Mouse (Mus musculus) CH12.LX (cell line): ENCODE results near the gene Spaar.

Experiments
- GABPA ChIP-seq: IDR thresholded peaks from 2 replicates; pipeline ENCODE4 v1.6.1; 2012; ENCODE audit warnings: low read depth, low read length, improper control_type of control experiment, inconsistent platforms; ENCODE audit not compliant: insufficient replicate concordance
- MAFK ChIP-seq: IDR thresholded peaks from 2 replicates; pipeline ENCODE4 v1.6.1; 2011; ENCODE audit warnings: low read length, improper control_type of control experiment; ENCODE audit not compliant: insufficient replicate concordance

- TF ChIP-seq GABPA (no peak), MAFK (no peak)
Observed at GRCm38 (mm10) chr4:43761336-43761735, 31.5 kb downstream of the Spaar start.
